Mouse (Mus musculus): ENCODE measurements around the gene She. TPM values are rescaled to one million over a fixed set of nuclear protein-coding genes. Genes with fewer than 3 reads are reported as not detected.

Gene She
- total RNA-seq, 2 experiments from 2014 or later, result 7.1 to 7.3 TPM

DNA sequence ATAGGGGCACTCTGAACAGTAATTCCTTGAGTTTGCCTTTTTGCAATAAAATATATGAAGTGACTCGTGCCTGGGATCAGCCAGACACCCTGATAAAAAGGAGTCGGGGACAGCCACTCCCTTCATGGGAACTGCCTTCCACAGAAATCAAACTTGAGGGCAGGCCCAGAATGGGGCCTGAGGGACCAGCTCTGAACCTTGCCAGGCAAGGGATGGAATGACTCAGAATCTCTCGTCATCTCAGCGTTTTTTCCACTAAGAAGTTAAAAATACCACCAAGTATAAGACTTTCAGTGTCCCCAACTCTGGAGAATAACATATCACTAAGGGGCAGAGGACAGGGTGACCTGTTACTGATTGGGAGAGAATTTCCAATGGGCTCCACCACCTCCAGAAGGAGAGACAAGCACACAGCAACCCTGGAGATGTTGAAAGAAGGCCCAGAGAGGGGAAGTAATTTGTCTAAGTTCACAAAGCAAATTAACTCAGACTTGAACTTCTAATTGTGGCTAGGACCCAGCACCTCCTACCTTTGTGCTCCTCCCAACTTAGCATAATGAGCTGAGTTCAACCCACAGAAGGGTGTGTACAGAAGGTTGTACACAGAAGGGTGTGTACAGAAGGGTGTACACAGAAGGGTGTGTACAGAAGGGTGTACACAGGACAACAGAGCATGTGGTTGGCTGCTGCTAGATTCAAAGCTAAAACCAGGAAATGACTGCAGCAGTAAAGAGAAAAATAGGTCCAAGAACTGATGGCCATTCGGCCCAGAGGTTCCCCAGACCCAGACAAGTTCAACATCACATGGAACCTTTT lies 49.1 kb downstream of the She start:
- no peak for DNase-seq (ENCODE audit: low spot score in 2 of 2)

DNA sequence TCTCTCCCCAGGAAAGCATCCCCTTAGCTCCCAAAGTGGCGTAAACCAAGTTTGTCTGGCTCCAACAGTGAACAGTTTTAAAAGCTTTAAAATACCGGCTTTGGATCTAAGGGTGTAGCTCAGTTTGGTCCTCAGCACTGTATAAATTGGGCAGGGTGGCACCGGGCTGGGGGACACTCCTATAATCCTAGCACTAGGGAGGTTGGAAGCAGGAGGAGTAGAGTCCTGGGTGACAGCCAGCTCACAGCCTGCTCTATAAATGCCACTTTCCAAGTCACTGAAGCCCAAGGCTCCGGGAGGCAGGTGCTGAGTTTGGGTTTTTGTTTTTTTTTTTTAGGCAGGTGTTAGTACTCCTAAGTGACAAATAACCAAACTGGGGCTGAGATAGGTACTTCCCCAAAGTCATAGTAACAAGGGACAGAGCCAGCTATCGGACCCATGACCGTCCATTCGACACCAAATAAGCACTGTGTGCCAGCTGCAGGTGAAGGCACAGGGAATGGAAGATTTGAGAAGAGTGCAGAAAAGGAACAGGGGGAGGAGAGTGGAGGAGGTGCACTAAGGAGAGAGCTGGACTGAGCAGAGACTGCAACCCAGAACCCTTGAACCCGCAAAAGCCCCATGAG lies 51.5 kb downstream of the She start:
- DNase-seq (ENCODE audit: low spot score in 2 of 2), result no peak

DNA sequence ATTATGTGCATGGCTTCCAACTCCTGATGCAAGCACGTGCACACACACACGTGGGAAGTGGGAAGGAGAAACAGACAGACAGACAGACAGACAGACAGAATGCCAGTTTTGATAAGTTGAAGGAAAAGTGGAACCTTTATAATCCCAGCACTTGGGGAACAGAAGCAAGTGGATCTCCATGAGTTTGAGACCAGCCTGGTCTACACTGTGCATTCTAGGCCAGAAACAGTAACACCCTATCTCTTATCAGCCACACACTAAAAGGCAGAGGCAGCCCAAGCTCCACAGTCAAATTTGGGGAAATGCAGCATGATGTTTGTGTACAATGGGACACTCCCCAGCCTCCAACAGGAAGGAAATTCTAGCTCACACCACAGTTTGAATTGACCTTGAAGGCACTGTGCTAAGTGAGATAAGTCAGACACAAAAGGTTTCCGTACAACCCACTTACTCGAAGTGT lies 52.4 kb downstream of the She start:
- no peak for DNase-seq (ENCODE audit: low spot score in 2 of 2)

DNA sequence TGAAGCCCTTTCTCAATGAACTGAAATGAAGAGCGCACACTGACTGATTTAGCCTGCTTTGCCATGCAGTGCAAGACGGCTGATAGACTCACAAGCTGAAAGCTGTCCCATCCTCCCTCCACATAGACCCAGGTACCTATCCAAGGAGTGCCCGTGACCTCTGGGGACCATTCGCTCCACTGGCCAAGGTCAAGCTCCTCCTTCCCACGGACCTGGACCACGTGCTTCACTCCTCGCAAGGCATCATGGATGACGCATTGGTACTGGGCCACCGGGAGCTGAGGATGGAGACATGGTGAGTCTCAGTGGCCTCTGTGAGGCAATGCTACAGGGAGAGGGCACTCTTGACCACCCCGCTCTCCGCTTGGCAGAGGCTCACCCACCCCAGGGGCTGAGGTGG lies 54.6 kb downstream of the She start:
- no peak for DNase-seq (ENCODE audit: low spot score in 2 of 2)

DNA sequence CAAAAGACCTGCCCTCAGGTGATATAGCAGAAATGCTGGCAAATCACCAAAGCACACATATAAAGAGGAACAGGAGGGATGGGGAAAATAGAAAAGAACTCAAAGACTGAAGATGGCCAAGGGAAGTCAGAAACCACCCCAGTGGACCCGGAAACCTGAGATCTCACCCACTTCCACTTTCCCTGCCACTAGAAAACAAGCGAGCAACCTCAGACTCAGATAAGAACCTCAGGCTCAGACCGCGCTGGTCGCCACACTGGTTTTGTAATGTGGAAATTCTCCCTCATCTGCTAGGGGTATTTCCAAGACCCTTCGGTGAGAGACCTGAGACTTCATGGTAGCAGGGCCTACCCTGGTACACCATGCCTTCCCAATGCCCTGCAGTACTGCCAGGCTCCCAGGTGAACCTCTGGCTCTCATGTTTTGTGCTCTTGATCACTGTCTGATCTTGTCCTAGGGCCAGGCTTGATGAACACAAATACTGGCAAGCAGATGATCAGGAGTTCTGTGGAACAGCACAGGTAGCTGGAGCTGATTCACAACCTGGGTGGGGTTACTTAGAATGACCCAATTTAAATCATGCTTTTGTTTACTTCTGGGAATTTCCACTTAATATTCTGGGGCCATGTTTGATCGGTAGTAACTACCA lies 56.5 kb downstream of the She start:
- DNase-seq (ENCODE audit: low spot score in 2 of 2), result no peak

DNA sequence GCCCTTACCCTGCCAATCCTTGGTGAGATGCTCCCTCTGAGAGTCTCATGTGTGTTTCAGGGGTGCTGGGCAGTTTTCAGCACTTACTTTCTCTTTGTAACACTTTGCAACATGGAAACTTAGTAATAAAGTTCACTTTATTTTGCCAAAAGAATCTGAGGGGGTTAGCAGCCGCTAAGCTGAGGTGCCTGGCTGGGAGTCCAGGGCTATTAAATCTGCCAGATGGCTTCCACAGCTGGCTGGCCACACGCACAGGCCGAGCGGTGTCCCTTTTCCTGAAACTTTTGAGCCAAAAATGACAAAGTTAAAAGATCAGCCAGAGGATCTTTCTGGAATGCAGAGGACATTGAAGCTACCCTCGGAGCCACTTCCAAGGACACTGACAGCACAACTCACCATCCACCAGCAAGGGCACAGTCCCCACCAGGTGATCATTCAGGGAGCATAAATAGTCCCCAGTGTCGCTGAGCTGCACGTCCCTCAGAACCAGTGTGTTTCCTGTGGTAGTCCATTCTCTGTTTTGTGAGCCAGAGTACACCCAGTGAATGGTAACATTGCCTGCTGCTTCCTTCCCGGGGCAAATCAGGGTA lies 58.8 kb downstream of the She start:
- DNase-seq (ENCODE audit: low spot score in 2 of 2), result peak in 1 of 2 experiments; percentile 21

DNA sequence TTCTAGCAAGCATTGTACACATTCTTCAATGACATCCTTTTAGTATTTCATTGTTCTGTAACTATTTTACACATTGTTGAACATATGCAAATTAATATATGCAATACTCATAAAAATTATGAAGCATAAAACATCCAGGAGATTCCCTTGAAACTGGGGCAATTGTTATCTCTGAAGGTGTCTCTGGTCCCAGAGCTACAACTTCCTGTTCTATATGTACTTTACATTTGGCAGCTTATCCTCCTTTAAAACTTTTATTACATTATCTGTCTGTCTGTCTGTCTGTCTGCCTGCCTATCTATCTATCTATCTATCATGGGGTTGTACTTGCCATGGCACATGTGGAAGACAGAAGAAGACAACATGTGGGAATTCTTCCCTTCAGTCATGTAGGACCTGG lies 60.5 kb downstream of the She start:
- DNase-seq (ENCODE audit: low spot score in 2 of 2), result no peak

DNA sequence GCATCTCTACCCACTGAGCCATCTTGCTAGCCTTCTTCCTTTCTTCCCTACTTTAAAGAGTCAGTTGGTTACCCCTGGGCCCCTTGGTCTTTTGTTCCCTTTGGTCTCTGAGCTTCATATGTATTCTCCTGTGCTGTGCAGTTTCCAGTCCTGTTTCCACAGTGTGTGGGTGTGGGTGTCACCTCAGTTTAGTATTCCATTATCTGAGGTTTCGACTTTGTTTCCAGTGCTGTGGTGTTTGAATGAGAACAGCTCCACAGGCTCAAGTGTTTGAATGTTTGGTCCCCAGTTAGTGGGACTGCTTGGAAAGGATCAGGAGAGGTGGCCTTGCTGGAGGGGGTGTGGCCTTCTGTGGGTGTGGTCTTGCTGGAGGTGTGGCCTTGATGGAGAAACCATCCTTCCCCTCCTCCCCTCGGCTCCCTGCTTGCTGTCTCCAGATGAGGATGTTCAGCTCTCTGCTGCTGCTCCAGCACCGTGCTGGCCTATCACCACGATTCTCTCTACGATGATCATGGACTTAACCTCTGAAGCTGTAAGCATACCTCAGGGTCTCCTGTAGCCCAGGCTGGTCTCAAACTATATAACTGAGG lies 61.4 kb downstream of the She start:
- DNase-seq (ENCODE audit: low spot score in 2 of 2), result no peak

DNA sequence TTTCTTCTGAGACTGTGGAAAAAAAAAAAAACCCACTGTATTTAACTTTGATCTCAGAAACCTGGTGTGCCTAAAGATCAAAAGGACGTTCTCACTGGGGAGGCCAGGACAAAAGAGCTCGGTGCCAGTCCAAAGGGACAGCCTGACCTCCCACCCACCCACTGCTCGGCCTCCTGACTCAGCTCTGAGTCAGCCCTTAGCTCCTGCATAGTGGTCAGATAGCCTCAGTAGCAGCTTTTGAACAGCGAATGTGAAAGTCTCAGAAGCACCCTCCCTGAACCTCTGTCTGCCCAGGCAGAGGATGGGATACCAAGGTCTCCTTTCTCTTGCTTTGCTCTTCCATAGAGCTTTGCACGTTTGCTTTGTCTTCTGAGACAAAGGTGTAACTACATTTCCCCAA lies 65.4 kb downstream of the She start:
- peak; percentile 49 to 50 for DNase-seq (ENCODE audit: low spot score in 2 of 2)

DNA sequence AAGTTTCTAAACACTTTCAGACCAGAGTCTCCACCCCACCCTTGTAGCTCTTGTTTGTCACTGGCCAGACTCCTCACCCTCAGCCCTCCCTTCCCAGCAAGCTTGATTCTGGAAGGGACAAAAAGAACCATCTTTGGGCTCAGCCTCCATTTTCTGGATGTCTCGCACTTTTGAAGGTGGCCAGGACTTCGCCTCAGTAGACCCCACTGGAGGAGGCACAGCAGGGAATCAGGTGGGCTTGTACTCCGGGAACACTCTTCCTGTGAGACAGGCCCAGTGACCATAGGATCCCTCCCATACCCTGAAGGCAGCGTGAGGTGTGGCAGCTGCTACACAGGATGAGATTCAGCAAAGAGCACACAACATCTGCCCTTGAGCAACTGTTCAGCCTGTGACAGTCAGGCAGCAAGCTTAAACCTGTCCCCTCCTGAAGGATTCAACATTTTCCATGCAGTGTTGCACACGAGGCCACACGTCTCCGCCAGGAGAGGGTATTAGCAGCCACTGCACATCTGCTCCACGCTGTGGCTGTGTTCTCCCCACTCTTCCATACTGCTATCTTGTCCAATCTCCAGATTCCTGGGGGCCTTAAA lies 66.1 kb downstream of the She start:
- DNase-seq (ENCODE audit: low spot score in 2 of 2), result peak in 1 of 2 experiments; percentile 18

DNA sequence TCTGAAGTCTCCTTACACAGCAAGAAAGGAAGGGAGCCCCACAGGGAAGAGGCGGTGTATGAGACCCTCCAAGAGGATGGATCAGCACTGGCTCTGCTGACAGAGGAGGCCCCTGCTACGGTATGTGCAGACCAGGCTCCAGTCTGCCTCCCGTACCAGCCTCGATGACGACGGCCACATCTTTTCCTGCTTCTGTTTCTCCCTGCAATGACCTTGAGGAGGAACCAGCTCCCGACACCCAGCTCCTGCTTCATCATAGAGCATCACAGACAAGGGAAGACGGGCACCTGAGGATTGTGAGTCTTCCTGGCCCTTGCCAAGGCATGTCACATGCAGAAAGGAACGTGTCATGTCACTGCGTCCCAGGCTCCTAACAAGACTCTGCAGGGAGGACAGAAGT lies 66.8 kb downstream of the She start:
- no peak for DNase-seq (ENCODE audit: low spot score in 2 of 2)

DNA sequence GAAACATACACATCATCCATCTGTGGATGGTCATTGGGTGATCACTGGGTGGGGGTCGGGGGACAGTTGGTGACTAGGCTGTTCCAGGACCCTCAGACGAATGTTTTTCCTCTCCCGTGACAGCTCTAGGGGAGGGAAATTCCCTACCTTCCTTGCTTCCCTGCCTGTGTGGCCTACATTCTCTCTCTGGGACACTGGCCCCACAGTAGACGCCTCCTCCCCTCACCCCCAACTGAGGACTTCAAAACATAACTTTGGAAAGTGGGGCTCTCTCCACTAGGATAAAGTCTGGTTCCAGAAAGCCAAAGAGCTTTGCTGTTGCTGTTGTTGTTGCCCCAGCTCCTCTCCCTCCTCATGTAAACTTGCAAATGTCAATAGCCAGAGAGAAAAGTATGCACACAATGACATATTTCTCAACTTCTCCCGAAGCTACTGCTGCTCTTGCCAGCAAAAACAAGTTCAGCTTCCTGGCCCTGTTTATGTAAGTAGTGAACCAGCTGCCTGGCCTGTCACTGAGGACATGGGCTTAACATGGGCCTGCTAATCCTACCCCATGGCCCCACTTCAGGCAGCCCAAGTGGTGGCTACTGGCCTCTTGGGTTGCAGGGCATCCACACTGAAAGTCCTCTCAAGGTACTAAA lies 67.8 kb downstream of the She start:
- no peak for DNase-seq (ENCODE audit: low spot score in 2 of 2)

DNA sequence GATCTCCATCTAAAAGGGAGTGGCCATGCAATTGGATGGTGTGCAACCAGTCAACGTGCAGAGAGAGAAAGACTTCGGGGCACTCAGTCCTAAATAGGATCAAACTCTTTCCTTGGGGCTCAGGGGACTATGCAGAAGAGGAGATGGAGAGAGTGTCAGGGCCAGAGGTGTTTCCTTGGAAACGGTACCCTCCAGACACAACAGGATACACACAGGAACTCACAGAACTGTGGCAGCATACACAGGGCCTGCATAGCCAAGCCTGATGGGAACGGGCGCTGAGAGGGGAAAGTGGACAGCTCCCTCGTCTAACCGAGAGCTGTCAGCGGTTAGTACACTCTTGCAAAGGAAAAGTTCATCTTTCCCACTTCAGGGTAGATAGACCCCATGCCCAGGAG lies 68.3 kb downstream of the She start:
- no peak for DNase-seq (ENCODE audit: low spot score in 2 of 2)

DNA sequence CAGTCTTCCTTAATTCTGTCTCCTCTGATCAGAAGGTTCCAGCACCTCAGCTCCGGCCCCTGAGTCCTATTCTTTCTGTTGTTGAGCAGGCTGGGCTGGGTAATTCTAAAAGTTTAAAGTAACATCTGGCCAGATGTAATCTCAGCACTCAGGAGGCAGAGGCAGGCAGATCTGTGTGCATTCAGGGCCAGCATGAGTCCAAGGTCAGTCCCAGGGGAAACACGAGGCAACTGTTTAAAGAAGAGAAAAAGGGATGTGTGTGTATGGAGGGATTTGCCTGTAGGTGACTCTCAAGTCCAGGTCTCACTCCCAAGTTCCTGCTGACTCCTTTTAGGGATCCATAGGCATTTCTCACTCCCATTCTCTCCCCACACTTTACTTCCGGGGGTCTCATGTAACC lies 76.7 kb downstream of the She start:
- DNase-seq (ENCODE audit: low spot score in 2 of 2), result no peak

Other genes starting within 250 kb of the She start
- gene Adar, start 116.3 kb upstream of the She start, total RNA-seq (2021), result 10 to 100 TPM; 28.6 to 29.7 TPM
- 1 to 10 TPM; 4.4 to 4.7 TPM for gene Chrnb2, start 66.7 kb upstream of the She start, total RNA-seq (2021)
- 10 to 100 TPM; 54.5 to 65.8 TPM for gene Ube2q1, start 57.8 kb upstream of the She start, total RNA-seq (2021)
- gene Il6ra, start 81.8 kb downstream of the She start, total RNA-seq (2021), result 10 to 100 TPM in 1 of 2 experiments, 1 to 10 TPM in 1; 7.8 to 13.9 TPM
- gene Atp8b2, start 132.1 kb downstream of the She start, total RNA-seq (2021), result 10 to 100 TPM; 26.5 to 39.9 TPM
- 100 to 1,000 TPM; 150 to 153 TPM for gene Hax1, start 167.4 kb downstream of the She start, total RNA-seq (2021)
- 10 to 100 TPM; 88.2 to 89.0 TPM for gene 4933434E20Rik, start 220.3 kb downstream of the She start, total RNA-seq (2021)
- 100 to 1,000 TPM; 142 to 156 TPM for gene Ubap2l, start 221.3 kb downstream of the She start, total RNA-seq (2021)
- 100 to 1,000 TPM; 169 to 191 TPM for gene Tpm3, start 241.3 kb downstream of the She start, total RNA-seq (2021)